Mouse (Mus musculus) macrophage (primary cell): ENCODE measurements around the gene Obox1. TPM values are rescaled to one million over a fixed set of nuclear protein-coding genes. Genes with fewer than 3 reads are reported as not detected.
"Not testable (repeated sequence)": the region's sequence is repeated elsewhere in the genome, so short reads cannot be mapped to it uniquely, and the experiment has no call there.

ENCODE experiments used
- H3K27ac ChIP-seq: fragments of 350-480 bp; formaldehyde crosslinking; 2 replicates; pipeline ENCODE4 v1.9.0; 2021
- H3K36me3 ChIP-seq: fragments of 350-480 bp; formaldehyde crosslinking; 2 replicates; pipeline ENCODE4 v1.9.0; 2021; ENCODE audit errors: inconsistent target
- H3K4me3 ChIP-seq: fragments of 350-480 bp; formaldehyde crosslinking; 2 replicates; pipeline ENCODE4 v1.9.0; 2021; ENCODE audit errors: inconsistent target
- H3K79me2 ChIP-seq: fragments of 350-480 bp; formaldehyde crosslinking; 2 replicates; pipeline ENCODE4 v1.9.0; 2021; ENCODE audit errors: inconsistent target
- WGBS: methylation state at CpG from one replicate; pipeline ENCODE4 v1.1.7; 2026; ENCODE audit warnings: inconsistent platforms; ENCODE audit not compliant: missing documents; 5-methylcytosine and 5-hydroxymethylcytosine counted together
- polyA plus RNA-seq: library from polyadenylated mRNA; stranded (reverse); fragments of 250-400 nt; gene quantifications from 3 replicates; pipeline ENCODE4 v1.2.4, GENCODE M21; 2018; ENCODE audit warnings: inconsistent platforms
- total RNA-seq, 78 experiments: library from RNA; depleted of rRNA; stranded (reverse); fragments of 250-400 nt; gene quantifications; 1 replicate in 9 of 78; 2 replicates in 24 of 78; 3 replicates in 43 of 78; 4 replicates in 2 of 78; pipeline ENCODE4 v1.2.4; 2018; ENCODE audit warnings: inconsistent platforms in 56 of 78

Obox1 gene
- not detected for total RNA-seq (2018; cell fraction: chromatin; rRNA removed)
- not detected for total RNA-seq (2018; cell fraction: cytosol; rRNA removed)
- not detected for total RNA-seq (2018; cell fraction: nucleus; rRNA removed)
- not detected in 3 replicates for polyA plus RNA-seq

GRCm38 (mm10) chr7:15388421-15388998 is at the start of gene Obox1, which contains the start of gene Obox2:
Gene Obox1 (plus strand): TSS chr7:15388948.
Gene Obox2 (plus strand): TSS chr7:15388721.
- H3K36me3 ChIP-seq, H3K4me3 ChIP-seq, H3K79me2 ChIP-seq, H3K27ac ChIP-seq: not testable (repeated sequence)
- no CpG with 5 or more reads among the region's 2 CpGs for WGBS

DNA sequence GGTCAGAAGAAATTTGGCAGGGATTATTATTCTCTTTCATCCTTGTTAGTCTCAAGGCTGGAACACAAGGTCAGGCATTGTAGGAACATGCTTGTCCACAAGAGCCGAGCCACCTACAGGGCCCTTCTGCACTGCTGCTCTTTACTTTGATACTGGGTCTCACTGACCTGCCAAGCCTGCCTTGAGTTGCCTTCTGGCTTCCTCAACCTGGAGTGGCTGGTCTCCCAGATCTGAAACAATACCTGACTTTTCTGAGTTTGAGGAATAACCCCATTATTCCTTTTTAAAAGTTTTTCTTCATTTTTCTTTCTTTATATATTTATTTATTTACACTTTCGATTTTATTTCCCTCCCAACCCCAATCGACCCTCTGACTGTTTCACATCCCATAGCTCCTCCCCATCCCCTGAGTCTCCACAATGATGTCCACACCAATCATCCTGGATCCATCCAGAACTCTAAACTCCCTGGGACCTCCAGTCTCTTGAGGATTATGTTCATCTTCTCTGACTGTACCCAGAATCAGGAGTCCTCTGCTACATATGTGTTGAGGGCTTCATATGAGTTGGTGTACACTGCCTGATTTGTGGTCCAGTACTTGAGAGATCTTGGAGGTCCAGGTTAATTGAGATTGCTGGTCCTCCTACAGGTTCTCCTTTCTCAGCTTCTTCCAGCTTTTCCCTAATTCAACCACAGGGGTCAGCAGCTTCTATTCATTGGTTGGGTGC is 10.6 kb downstream of the Obox1 start:
- not testable (repeated sequence) for H3K36me3 ChIP-seq, H3K27ac ChIP-seq, H3K4me3 ChIP-seq, H3K79me2 ChIP-seq
- WGBS = 69% methylated on average over 3 of the region's 3 CpGs

GRCm38 (mm10) chr7:15406816-15407215 is 18.1 kb downstream of the Obox1 start:
- 90% methylated on average over 10 of the region's 10 CpGs for WGBS
- not testable (repeated sequence) for H3K27ac ChIP-seq, H3K36me3 ChIP-seq, H3K4me3 ChIP-seq, H3K79me2 ChIP-seq

DNA sequence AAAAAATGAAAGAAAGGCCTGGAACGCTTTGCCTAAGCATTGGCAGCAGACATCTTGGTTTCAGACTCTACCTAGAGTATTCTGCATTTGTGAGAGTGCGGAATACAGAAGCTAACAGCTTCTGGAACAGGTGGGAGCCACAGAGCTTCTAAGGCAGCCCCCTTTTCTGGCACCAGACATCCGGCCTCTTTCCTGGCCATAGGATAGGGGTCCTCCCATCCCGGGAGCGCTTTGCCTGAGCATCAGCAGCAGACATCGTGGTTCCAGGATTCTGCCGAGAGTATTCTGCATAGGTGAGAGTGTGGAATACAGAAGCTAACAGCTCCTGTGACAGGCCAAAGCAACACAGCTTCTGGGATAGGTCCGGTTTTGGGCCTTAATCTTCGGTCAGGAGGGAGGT is 29.3 kb downstream of the Obox1 start:
- H3K79me2 ChIP-seq, H3K4me3 ChIP-seq, H3K27ac ChIP-seq, H3K36me3 ChIP-seq: not testable (repeated sequence)
- WGBS = 84% methylated on average over 7 of the region's 9 CpGs

- H3K36me3 ChIP-seq, H3K79me2 ChIP-seq, H3K4me3 ChIP-seq, H3K27ac ChIP-seq: not testable (repeated sequence)
- 90% methylated on average over 2 of the region's 4 CpGs for WGBS
Measured at GRCm38 (mm10) chr7:15425537-15425936, 36.8 kb downstream of the Obox1 start.

DNA sequence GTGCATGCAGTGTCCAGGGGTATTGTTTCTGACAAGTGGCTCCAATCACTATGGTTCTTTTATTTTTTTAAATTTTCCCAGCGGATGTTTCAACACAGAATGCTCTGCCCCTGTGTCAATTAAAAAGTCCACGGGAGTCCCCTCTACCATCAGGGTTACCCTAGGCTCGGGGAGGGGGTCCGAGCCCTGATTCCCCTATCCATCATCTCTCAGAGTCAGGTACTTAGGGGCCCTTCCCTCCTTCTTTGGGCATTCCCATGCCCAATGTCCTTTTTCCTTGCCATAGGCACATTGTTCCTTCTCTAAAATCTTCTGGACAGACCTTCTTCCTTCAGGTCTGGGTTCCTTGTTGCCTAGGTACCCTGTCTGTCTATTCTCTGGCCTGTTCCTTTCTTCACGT is 120.7 kb downstream of the Obox1 start:
- not testable (repeated sequence) for H3K36me3 ChIP-seq, H3K79me2 ChIP-seq, H3K4me3 ChIP-seq, H3K27ac ChIP-seq
- 74% methylated on average over 5 of the region's 5 CpGs for WGBS

Other genes with a start within 250 kb of the Obox1 start
- not detected in 3 replicates for gene Obox2, start 227 bp upstream of the Obox1 start, polyA plus RNA-seq